Mouse (Mus musculus) myocyte (in vitro differentiated cells): Measurements from ENCODE around the gene Car2. TPM values are rescaled to one million over a fixed set of nuclear protein-coding genes. Genes with fewer than 3 reads are reported as not detected.

Experiments used
- H3K27me3 ChIP-seq: one replicate; pipeline ENCODE4 v1.6.1; 2011; ENCODE audit not compliant: control insufficient read depth, insufficient read depth, insufficient read length
- H3K36me3 ChIP-seq: one replicate; pipeline ENCODE4 v1.6.1; 2011; ENCODE audit not compliant: control insufficient read depth, insufficient read depth
- H3K4me2 ChIP-seq: one replicate; pipeline ENCODE4 v1.6.1; 2011; ENCODE audit warnings: low read depth, control low read depth
- H3K4me3 ChIP-seq: one replicate; pipeline ENCODE4 v1.5.1; 2011; ENCODE audit warnings: mild to moderate bottlenecking, control low read depth, moderate library complexity
- H3K79me2 ChIP-seq: one replicate; pipeline ENCODE4 v1.6.1; 2011; ENCODE audit not compliant: control insufficient read depth, insufficient read depth
- H3ac ChIP-seq: one replicate; pipeline ENCODE4 v1.6.1; 2011; ENCODE audit not compliant: control insufficient read depth, insufficient read length
- CEBPB ChIP-seq: IDR thresholded peaks from 2 replicates; pipeline ENCODE4 v1.6.1; 2011; ENCODE audit warnings: mild to moderate bottlenecking, moderate library complexity; ENCODE audit not compliant: poor library complexity, insufficient read depth, severe bottlenecking
- E2F4 ChIP-seq: IDR thresholded peaks from one replicate; pipeline ENCODE4 v1.6.1; 2011; ENCODE audit warnings: mild to moderate bottlenecking, control low read depth, moderate library complexity; ENCODE audit not compliant: insufficient read depth
- MAX ChIP-seq: IDR thresholded peaks from one replicate; pipeline ENCODE4 v1.6.1; 2011; ENCODE audit warnings: low read depth, mild to moderate bottlenecking, control low read depth
- MYOD1 ChIP-seq, 3 experiments: IDR thresholded peaks; one replicate each; pipeline ENCODE4 v1.6.1; 2011; ENCODE audit warnings: control low read depth in 2 of 3, low read depth in 2 of 3, mild to moderate bottlenecking in 2 of 3, moderate library complexity in 1 of 3; ENCODE audit not compliant: insufficient read length in 2 of 3, control insufficient read depth in 1 of 3
- MYOG ChIP-seq, 3 experiments: IDR thresholded peaks; one replicate each; pipeline ENCODE4 v1.6.1; 2011; ENCODE audit warnings: control low read depth in 2 of 3, low read depth in 2 of 3, mild to moderate bottlenecking in 2 of 3; ENCODE audit not compliant: insufficient read length in 2 of 3, control insufficient read depth in 1 of 3, insufficient read depth in 1 of 3
- POLR2A ChIP-seq: IDR thresholded peaks from one replicate; pipeline ENCODE4 v1.6.1; 2011; ENCODE audit warnings: low read depth, mild to moderate bottlenecking, control low read depth, moderate library complexity; ENCODE audit not compliant: insufficient read length
- POLR2AphosphoS2 ChIP-seq: IDR thresholded peaks from one replicate; pipeline ENCODE4 v1.6.1; 2011; ENCODE audit warnings: low read depth, control low read depth; ENCODE audit not compliant: insufficient read length
- REST ChIP-seq: IDR thresholded peaks from one replicate; pipeline ENCODE4 v1.6.1; 2011; ENCODE audit warnings: mild to moderate bottlenecking, control low read depth, moderate library complexity; ENCODE audit not compliant: insufficient read depth, insufficient read length
- SRF ChIP-seq: IDR thresholded peaks from one replicate; pipeline ENCODE4 v1.6.1; 2011; ENCODE audit warnings: low read depth; ENCODE audit not compliant: control insufficient read depth, insufficient read length
- TCF12 ChIP-seq: IDR thresholded peaks from one replicate; pipeline ENCODE4 v1.6.1; 2011; ENCODE audit warnings: mild to moderate bottlenecking, control low read depth; ENCODE audit not compliant: poor library complexity, insufficient read depth, severe bottlenecking
- TCF3 ChIP-seq: IDR thresholded peaks from one replicate; pipeline ENCODE4 v1.6.1; 2011; ENCODE audit warnings: low read depth, control low read depth; ENCODE audit not compliant: insufficient read length
- USF1 ChIP-seq: IDR thresholded peaks from one replicate; pipeline ENCODE4 v1.6.1; 2011; ENCODE audit warnings: low read depth, mild to moderate bottlenecking, control low read depth, moderate library complexity
- polyA plus RNA-seq: library from polyadenylated mRNA; unstranded; fragments of >200 nt; fragmentation: generic; extraction: Trizol; gene quantifications from one replicate; pipeline ENCODE4 v1.2.1, GENCODE M21; 2012; ENCODE audit warnings: missing spikeins

Car2 gene
- polyA plus RNA-seq, 1 experiment, result 5.6 TPM

DNA sequence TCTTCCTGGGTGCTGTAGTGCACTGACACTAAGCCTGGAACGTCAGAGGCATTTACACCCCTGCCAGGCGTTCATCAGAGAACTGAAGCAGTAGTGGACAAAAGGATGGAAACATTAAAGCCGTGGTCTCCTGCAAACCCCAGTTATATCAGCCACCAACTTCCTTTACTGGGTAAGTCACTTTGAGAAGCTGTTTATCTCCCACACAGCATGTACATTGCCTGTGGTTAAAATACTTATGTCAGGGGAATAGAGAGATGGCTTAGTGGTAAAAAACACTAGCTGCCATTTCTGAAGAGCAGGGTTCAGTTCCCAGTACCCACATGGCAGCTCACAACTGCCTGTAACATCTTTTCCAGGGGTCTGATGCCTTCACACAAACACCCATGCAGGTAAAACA, 58.6 kb downstream of the Car2 start:
- Histone ChIP-seq H3K36me3 (no peaks in the 10 kb centered on the region), H3K4me3 (no peak overlapping the region), H3K27me3 (no peaks in the 10 kb centered on the region), H3K4me2 (no peak overlapping the region), H3K79me2 (no peaks in the 10 kb centered on the region), H3ac (no peak overlapping the region)
- TF ChIP-seq MYOD1 (IDR thresholded peaks at IDR 0.05; ENCODE audit: control insufficient read depth in 1 of 3, insufficient read length in 2 of 3, low read depth in 2 of 3) (no peak), TCF12 (no peak)

DNA sequence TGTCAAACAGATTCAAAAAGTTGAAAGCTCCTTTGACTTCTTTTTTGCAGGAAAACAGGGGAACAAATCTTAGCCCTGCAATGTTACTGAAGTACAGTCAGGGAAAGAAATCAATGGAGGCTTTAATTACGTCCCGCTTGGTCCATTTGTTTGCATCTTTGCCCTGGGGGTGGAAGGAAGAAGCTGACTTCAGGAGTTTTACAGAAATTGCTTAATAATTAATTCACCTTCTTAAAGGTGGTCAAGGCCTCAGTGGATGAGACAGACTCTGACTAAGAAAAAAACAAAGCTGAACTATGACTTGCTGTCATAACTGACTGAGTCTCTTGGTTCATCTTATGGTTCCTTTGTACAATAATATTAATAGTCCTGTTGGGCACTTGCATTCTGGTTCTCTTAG, 59.6 kb downstream of the Car2 start:
- no peak overlapping the region for H3K4me2 ChIP-seq
- TF ChIP-seq POLR2A (no peak), E2F4 (no peak), TCF12 (no peak), TCF3 (no peak), MYOD1 (IDR thresholded peaks at IDR 0.05; ENCODE audit: control insufficient read depth in 1 of 3, insufficient read length in 2 of 3, low read depth in 2 of 3) (no peak)
- H3K79me2 ChIP-seq, result no peaks in the 10 kb centered on the region
- no peaks in the 10 kb centered on the region for H3K27me3 ChIP-seq
- H3ac ChIP-seq, result no peak overlapping the region
- no peak overlapping the region for H3K4me3 ChIP-seq
- H3K36me3 ChIP-seq, result no peaks in the 10 kb centered on the region

DNA sequence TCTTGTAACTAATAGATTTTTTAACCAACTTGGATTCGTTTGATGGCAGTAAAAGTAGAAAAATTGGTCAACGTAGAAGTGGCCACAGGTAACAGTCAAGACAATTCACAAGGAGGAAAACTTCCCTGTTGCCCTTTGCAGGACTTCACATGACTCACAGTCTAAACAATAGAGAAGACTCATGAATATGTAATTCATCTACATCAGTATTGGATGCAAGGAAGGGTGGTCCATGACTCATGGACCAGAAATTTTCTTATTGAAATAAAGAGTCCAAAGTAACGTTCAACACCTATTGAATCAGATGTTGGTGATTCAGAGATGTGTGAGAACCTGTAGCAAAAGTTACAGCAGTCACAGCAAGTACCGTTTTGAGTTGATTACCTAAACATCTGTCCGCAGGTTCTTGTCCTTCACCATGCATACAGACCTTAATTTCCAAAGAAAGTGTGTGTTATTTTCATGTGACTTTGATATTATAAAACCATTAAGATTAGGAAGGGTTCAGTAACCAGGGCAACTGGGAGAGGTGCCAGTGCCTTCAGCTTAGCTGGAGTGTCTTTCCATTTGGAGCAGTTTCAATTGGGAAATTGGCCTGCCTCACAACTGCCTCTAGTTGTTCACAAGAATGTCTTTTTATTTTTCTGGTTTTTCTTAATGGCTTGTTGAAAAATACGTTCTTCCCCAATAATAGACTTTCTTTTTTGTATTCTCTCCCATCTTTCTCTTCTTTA, 62.2 kb downstream of the Car2 start:
- Histone ChIP-seq H3K36me3 (no peaks in the 10 kb centered on the region), H3K4me3 (no peak overlapping the region), H3ac (no peak overlapping the region), H3K4me2 (no peak overlapping the region), H3K27me3 (no peaks in the 10 kb centered on the region), H3K79me2 (no peaks in the 10 kb centered on the region)
- no peak for TF ChIP-seq TCF12
- TF ChIP-seq MYOD1 (IDR thresholded peaks at IDR 0.05; ENCODE audit: control insufficient read depth in 1 of 3, insufficient read length in 2 of 3, low read depth in 2 of 3), result no peak
- TF ChIP-seq REST, result no peak
- TF ChIP-seq USF1, result no peak
- no peak for TF ChIP-seq MYOG (IDR thresholded peaks at IDR 0.05; ENCODE audit: control insufficient read depth in 1 of 3, insufficient read depth in 1 of 3, insufficient read length in 2 of 3, low read depth in 2 of 3)
- no peak for TF ChIP-seq MAX
- no peak for TF ChIP-seq TCF3
- no peak for TF ChIP-seq POLR2AphosphoS2
- no peak for TF ChIP-seq CEBPB
- TF ChIP-seq POLR2A, result no peak
- no peak for TF ChIP-seq E2F4
- no peak for TF ChIP-seq SRF

DNA sequence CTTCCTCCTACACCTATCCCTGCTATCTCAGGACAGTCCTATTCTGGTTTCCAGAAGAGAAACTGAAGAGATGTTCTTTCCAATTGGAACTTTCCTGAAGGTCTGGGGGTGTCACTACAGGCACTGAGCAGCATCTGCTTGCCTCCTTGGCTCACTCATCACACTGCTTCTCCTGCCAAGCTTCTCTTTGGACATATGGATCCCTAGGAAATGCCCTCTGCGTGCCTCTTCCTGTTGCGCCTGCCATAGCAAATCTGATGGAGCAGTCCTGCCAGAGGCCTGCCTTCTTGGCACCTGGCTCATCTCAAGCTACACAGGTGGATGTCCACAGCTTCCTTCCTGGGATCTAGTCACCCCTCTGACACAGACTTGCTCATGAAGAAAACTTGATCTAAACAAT, 64.0 kb downstream of the Car2 start:
- no peak for TF ChIP-seq USF1
- no peak for TF ChIP-seq TCF3
- no peak for TF ChIP-seq MAX
- TF ChIP-seq SRF, result no peak
- no peak for TF ChIP-seq E2F4
- TF ChIP-seq MYOD1 (IDR thresholded peaks at IDR 0.05; ENCODE audit: control insufficient read depth in 1 of 3, insufficient read length in 2 of 3, low read depth in 2 of 3), result no peak
- TF ChIP-seq TCF12, result no peak
- TF ChIP-seq POLR2AphosphoS2, result no peak
- no peak for TF ChIP-seq REST
- TF ChIP-seq POLR2A, result no peak
- TF ChIP-seq CEBPB, result no peak
- no peak for TF ChIP-seq MYOG (IDR thresholded peaks at IDR 0.05; ENCODE audit: control insufficient read depth in 1 of 3, insufficient read depth in 1 of 3, insufficient read length in 2 of 3, low read depth in 2 of 3)
- Histone ChIP-seq H3K79me2 (no peaks in the 10 kb centered on the region), H3ac (no peak overlapping the region), H3K36me3 (no peaks in the 10 kb centered on the region), H3K4me2 (no peak overlapping the region), H3K27me3 (no peaks in the 10 kb centered on the region), H3K4me3 (no peak overlapping the region)

Other genes starting within 250 kb of the Car2 start
- 17.9 TPM for gene Car13, start 244.5 kb upstream of the Car2 start, polyA plus RNA-seq
- gene Car1, start 77.9 kb upstream of the Car2 start, polyA plus RNA-seq, result 0.12 TPM
- 22.3 TPM for gene Car3, start 22.8 kb upstream of the Car2 start, polyA plus RNA-seq